Mouse (Mus musculus): Measurements from ENCODE around the gene Pitpnc1.

- TF ChIP-seq EP300 (IDR thresholded peaks at IDR 0.05; ENCODE audit: low read depth): no peak
- TF ChIP-seq CTCF (IDR thresholded peaks at IDR 0.05; ENCODE audit: low read depth): no peak
These were observed 244.1 kb downstream of the Pitpnc1 start for GRCm38 (mm10) chr11:107226431-107226830.
